Mouse (Mus musculus) olfactory bulb, adult 2 months (tissue): Measurements from ENCODE around the gene Abl2.

Experiments used
- CTCF ChIP-seq: fragments of 200-500 bp; IDR thresholded peaks from 2 replicates; pipeline ENCODE4 v1.5.1; 2012; ENCODE audit warnings: low read depth, mild to moderate bottlenecking, low read length, moderate library complexity; ENCODE audit not compliant: insufficient read depth
- POLR2A ChIP-seq: fragments of 200-500 bp; IDR thresholded peaks from 2 replicates; pipeline ENCODE4 v1.6.1; 2012; ENCODE audit warnings: mild to moderate bottlenecking, low read depth, low read length, moderate library complexity; ENCODE audit not compliant: insufficient read depth

- no peak for TF ChIP-seq CTCF
- no peak for TF ChIP-seq POLR2A
These were observed 25.6 kb downstream of the Abl2 start for GRCm38 (mm10) chr1:156584175-156584574.
